Mouse (Mus musculus) spleen, adult 18-20 months (tissue): ENCODE measurements around the gene Numbl.
A peak's percentile ranks its signal among the peaks of the same experiment; 100 is the strongest.

Experiments used
- DNase-seq, 2 experiments: peaks; one replicate each; pipeline ENCODE4 v3.0.0; 2022; ENCODE audit warnings: mixed read lengths in 2 of 2

Numbl gene

DNA sequence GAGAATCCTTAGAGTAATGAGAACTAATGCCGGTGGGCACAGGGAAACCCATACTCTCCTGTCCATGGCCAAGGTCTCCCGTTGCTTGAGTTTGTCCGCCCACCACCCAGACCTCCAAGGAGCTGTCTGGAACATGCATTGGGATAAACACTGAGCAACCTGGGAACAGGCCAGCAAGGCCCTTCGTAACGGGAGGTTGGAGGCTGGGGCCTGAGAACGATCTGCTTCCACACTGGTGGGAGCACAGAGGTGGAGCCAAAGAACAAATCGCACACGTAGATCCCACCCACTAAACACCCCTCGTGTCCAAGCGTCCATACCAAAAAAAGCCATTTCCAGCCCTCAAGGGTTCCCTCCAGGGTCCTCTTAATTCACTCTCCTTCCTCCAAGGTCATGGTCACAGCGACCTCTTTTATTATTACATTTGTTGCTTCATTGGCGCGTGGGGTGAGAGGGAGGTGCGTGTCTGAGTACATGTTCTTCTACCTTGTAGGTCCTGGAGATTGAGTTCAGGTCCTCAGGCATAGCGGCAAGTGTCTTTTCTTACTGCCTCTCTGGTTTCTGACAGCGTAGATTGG, 39.9 kb downstream of the Numbl start:
- DNase-seq: no peak

DNA sequence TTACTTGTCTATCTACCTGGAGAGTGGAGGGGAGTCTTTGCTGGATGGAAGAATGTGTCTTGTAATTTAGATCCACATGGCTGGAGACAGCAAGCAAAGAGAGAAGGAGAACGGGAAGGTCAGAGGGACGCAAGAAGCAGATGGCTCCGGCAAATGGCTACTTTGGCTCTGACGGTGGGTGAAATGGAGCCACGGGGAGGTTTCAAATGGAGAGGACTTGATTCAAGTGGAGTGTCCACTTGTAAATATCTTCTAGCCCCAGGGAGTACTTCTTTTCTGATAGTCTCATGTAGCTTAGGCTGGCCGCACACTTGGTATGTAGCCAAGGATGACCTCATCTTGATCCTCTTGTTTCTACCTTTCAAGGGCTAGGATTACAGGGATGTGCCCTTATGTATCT, 40.6 kb downstream of the Numbl start:
- no peak for DNase-seq

DNA sequence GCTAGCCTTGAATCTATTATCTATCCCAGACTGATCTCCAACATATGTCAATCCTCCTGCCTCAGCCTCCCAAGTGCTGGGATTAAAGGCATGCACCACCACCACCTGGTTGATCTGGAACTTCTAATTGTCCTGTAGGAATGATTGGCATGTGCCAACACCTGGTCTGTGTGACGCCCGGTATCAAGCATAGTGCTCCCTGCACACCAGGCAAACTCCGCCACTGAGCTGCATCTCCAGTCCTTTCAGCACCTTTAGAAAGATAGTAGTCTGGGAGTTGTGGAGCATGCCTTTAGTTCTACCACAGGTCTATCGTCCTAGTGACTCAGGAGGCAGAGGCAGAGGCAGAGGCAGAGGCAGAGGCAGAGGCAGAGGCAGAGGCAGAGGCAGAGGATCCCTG, 42.1 kb downstream of the Numbl start:
- DNase-seq: no peak

DNA sequence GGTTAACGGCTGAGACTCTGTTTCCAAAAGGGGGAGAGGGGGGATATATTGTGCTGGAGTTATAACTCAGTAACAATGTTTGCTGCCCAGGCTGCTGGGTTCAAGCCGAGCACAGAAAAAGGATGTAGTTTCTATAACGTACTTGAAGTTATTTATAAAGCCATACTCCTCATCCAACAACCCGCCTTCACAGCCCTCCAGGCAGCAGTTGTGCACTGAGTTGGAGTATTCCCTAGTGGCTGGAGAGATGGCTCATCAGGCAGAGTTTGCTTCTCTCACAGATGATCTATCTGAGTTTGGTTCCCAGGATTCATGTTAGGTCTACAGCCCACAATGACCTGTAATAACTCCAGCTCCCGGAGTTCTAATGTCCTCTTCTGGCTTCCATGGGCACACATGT, 42.6 kb downstream of the Numbl start:
- no peak for DNase-seq

DNA sequence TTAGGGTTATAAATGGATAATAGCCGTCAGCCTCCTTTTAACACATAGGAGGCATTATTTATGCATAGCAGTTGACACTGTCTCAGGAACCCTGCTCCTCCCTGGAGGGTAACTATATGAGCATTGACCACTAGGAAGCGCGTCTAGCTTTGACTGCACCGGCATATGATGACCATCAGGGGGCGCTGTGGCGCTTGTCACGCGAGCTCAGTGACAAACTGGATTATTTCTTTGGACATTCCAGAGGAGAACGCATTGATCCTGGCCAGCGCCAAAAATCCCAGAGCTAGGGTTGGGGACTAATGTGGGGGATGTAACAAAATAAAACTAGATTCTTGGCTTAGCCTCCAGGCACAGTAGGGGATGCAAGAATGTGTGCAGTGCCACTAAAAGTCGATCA, 43.9 kb downstream of the Numbl start:
- peak in 1 of 2 experiments; percentile 54 for DNase-seq

DNA sequence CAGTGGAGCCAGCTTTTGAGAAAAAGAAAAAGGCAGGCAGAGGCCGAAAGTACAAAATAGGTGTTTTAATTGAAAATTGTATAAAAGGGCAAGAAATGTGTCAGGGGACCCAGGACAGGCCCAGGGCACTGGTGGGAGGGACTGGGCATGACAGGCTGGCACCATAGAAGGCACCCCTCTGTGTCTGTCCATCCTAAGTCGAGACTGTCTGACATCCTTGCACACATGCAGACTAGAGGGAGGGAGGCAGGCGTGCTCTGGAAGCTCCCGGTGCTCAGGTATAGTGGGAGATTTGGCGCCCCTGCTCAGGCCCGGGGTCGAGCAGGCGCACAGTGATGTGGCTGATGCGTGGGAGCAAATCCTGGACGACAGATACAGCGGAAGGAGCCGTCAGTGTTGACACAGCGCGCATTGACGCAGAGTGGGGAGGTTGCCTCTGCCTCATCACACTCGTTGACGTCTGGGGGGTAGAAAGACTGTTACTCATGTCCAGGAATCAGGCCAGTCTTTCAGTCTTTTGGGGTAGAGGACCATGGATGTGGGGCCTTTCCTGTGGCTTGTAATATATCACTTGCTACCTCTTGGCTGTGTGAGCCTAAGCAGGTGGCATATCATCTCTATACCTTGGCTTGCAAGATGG, 47.0 kb downstream of the Numbl start:
- DNase-seq: no peak

DNA sequence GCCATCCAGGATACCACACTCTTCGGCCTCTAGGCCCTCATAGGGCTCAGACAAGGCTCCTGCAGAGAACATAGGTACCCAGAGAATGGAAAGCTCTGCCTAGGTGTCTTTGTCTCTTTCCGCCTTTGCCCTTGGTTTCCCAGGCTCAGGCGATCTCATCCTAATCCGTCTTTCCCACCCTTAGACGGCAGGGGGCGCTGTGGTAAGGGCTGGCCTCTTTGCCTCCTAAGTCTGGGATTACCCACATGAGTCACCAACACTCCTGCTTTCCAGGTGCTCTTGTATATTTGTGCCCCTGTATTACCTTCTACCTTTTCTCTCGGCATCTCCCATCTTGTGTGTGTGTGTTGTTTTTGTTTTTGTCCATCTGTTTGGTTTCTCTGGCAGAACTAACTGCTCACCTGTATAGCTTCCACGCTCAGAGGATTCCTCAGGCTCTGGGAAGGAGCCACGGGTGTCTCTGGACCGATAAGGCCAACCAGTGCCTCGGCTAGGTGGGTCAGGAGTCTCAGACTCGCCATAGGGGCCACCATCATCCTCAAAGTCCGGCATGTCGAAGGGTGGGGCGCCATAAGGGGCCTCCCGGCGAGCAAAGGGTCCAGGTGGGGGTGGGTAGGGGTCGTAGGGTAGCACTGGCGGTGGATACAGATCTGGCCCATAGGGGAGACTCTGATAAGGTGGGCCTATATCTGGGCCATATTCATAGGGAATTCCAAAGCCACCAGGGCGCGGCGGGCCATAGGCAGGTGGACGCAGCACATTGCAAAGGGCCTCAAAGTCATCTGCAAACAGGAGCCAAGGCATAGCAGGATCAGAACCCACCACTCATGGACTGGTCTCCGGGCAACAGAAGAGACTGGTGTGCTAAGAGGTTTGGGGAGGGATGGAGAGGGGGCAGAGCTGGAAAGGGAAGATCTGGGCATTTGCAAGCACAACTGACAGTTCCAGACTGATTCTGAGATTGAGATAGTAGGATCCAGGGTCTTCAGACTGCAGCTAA, 48.2 kb downstream of the Numbl start:
- DNase-seq: no peak

DNA sequence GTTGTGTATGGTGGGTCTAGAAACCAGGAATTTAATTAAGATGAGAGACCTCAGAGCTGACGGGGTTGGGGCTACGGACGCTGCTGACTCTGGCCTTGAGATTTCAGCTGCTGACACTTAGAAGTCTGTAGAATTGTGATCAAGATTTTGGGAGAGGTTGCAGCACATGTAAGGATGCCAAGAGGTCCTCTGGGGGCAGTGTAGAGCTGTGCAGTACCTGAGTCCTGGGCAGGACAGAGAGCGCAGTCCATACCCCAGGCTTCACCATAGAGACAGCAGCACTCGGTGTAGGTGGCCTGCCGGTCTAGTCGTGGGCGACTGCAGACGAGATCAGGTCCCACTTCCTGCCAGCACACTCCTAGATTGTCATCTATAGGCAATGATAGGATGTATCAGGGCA, 49.3 kb downstream of the Numbl start:
- no peak for DNase-seq

DNA sequence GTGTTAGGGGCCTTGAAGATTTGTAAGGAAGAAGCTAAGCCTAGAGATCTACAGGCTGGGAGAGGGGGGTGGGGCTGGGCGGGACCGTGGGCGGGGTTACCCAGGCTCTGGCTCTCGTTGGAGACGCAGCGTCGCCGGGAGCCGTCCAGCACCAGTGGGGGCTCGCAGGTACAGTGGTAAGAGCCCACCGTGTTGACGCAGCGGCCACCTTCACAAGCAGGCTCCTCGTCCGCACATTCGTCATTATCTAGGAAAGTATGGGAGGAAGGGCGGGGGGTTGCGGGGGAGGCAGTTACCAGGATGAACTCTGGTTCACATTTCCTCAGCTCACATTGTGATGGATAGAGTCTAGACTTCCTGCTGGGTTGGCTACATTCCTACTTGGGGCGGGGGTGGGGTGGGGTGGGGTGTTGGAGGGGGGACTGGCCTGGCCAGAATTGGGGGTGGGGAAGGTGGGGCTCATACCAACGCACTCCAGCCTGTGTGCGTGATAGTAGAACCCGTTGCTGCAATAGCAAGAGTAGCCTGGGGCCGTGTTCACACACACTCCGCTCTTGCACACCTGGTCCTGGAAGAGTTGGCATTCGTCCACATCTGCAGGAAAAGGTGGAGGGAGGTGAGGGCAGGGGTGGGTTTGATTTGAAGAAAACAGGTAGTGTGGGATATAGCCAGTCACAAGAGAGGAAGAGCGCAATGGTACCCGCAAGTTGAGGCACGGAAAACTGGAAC, 50.8 kb downstream of the Numbl start:
- no peak for DNase-seq

DNA sequence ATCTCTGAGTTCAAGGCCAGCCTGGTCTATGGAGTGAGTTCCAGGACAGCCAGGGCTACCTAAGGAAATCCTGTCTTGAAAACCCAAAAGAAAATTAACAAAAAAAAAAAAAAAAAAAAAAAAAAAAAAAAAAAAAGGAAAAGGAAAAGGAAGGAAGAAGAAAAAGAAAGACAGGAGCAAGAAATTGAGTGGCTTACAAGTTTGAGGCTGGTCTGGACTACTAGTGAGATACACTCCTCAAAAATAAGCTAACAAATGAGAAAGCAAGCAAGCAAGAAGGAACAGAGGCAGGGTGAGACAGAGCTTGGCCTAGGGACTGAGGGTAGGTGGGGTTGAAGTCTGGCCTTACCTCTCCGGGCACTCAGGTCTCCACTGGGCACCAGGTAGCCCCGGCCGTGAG, 51.6 kb downstream of the Numbl start:
- DNase-seq: no peak

DNA sequence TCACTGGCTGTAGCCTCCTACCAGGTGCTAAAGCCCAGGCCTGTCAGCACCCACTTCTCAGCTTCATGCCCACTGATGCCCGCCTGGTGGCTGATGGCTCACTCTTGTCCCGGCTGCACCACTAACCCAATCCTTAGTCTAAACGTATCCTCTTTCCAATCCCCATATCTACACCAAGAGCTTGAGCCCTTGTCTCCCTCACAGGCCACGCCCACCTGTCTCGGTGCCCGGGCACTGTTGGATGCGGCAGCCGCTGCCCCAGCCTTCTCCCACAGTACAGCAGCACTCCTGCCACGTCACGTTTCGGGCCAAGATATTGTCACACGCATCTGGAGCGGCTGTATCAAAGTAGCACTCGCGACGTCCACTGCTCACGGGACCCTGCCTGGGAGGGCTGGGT, 52.1 kb downstream of the Numbl start:
- no peak for DNase-seq

DNA sequence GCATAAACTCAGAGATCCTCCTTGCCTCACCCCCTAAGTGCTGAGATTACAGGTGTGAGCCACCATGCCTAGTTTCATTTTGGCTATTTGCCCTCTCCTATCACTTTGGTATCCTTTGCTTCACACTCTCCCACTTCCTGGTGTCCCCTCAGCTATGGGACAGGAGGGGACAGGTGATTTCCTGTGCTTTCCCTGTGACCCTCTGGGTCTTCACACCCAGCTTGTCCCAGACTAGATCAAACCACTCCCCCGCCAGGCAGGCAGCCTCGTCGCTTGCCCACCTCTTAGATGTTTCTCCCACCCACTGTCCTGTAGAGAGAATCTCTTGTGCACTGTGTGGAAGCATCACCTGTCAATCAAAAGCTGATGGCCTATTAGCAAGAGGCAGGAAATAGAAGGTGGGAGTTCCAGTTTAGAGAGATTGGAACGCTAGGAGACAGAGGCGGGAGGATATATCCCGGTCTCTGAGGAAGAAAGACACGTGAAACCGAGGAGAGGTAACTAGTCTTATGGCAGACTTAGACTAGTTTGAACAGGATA, 52.8 kb downstream of the Numbl start:
- no peak for DNase-seq

DNA sequence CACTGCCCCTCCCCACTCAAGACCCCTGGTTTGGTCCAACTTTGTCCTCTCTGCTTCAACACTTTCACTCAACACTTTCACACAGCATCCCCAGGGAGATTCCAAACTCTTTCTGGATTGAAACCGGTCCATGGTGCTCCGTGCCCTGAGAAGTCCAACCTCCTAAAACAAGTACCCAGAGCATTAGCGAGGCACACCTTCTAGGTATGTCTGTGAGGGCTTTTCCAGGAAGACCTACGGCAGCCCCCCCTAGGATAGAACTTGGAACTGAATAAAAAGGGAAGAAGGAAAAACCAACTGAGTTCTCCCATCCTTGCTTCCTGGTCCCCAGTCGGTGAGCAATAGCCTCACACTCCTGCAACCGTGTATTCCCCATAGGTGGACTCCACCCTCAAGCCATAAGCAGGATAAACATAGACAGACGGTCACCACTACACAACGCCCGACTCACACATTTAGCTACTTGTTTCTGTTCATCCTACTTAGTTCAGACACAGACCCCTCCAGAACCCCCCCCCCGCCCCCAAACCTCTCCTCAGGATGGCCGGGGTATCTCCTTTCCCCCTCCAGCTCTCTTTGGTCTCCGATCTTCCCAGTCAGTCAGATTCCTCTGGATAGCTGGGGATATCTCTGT, 53.5 kb downstream of the Numbl start:
- no peak for DNase-seq

DNA sequence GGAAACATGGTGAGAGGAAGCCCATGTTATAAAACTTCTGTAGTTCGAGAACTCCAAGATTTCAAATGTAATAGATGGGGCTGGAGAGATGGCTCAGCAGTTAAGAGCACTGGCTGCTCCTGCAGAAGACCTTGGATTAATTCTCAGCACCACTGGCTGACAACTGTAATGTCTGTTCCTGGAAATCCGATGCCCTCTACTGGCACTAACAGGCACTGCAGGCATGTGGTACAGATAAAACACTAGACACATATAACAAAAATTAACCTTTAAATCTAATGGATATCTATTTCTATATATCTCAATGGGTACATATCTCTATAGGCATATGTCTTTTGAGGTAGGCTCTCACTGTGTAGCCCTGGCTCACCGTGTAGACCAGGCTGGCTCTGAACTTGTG, 56.2 kb downstream of the Numbl start:
- DNase-seq: no peak

DNA sequence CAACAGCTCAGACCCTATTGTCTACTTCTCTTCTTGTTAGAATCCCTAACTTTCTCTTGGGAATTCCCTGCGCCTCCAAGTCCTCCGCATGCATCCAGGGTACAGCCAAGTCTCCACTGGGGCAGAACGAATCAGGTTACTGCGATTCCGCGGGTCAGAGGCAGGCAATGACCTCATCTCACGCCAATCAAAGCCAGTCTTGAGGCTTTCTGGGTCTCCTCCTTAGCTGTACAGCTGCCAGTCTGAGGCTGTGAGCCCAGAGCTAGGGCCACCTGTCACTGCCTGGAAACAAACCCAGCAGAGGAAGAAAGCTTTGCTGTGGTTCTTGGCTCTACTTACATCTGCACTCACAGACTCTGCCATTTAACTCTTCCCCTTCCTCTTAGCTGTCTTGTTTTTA, 57.7 kb downstream of the Numbl start:
- DNase-seq: no peak

DNA sequence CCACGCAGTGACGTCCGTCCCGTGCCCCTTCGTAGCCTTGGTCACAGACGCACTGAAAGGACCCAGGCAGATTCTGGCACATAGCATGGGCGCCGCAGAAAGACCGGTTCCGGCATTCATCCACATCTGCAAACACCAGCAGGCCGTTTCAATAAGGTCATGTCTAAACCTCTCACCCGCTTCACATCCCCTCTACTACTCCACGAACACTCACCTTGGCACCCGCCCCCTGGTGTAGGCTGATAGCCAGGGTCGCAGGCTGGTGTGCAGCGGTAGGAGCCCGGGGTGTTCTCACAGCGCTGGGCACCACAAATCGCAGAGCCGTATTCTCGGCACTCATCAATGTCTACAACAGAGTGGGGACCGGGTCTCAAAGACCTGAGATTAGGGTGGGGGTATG, 61.2 kb downstream of the Numbl start:
- no peak for DNase-seq

DNA sequence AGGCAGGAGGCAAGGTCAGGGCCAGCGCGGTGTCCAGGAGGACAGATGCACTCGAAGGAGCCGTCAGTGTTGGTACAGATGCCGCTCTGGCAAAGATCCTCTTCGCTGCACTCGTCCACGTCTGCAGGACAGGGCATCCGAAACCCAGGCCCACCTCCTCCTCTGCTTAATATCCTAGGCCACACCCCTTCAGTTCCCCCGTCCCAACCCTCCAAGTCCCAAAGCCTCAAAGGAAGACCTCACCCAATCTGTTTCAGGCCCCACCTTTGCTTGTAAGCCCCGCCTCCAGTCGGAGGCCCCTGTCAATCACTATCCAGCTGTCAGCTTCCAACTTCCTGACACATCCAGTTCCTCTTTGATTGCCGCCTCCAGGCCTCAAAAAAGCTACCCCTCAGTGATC, 64.1 kb downstream of the Numbl start:
- DNase-seq: no peak

DNA sequence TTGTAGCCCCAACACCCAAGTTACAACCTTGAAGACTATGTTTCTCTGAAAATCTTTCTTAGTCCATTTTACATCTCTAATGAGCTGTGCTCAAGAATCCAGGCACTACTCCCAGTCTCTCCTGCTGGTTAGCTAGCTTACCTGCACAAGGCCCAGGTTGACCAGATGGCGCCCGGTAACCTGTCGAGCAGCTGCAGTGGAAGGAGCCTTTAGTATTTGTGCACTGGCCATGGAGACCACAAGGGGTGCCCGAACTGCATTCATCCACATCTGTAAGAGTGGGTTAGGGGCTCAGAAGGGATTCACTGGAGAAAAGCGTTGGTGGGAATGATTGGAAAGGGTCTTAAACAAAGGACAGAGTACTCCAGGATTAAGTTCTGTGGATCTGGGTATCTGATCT, 64.8 kb downstream of the Numbl start:
- DNase-seq: no peak

DNA sequence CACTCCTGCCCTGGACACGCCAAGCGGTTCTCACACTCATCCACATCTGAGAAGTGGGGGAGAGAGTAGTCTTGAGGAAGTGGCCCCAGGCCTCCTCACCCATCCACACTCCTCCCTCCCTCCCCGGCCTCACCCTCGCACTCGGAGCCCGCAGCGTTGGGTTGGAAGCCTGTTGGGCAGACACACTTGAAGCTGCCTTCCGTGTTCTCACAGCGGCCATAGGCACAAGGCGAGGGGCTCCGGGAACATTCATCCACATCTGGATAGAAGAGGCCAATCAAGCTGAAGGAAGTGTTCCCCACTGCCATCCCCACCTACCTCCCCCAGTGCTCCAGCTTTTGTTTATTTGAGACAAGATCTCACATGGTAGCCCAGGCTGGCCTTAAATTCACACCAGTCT, 65.9 kb downstream of the Numbl start:
- no peak for DNase-seq

DNA sequence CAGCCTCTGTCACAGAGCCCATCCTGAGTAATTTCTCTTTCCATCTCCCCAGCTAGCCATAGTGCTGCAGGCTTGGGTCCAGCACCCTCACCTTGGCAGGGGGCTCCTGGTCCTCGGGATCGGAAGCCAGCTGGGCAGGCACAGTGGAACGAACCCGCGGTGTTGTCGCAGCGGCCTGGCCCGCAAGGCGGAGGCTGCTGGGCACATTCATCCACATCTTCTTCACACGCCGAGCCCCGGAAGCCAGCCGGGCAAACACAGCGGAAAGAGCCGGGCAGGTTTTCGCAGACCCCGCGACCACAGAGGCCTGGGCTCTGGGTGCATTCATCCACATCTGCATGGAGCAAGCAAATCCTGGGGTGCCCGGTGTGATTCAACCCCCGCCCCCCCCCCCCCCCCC, 66.7 kb downstream of the Numbl start:
- DNase-seq: no peak

DNA sequence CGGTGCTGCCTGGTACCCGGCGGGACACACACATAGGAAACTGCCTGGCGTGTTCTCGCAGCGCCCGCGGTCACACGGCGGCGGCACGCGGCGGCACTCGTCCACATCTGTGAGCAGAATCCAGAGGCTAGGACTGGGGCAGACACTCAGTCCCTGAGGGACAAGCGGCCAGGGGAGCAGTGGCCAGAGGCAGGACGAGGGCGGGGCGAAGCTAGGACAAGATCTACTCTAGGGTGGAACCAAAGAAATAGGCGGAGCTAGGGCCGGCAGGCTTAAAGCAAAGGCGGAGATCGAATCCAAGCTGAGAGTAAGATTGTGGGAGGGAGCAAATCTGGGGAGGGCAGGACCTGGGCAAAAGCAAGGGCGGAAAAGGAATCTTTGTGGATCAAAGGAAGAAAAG, 67.5 kb downstream of the Numbl start:
- no peak for DNase-seq

DNA sequence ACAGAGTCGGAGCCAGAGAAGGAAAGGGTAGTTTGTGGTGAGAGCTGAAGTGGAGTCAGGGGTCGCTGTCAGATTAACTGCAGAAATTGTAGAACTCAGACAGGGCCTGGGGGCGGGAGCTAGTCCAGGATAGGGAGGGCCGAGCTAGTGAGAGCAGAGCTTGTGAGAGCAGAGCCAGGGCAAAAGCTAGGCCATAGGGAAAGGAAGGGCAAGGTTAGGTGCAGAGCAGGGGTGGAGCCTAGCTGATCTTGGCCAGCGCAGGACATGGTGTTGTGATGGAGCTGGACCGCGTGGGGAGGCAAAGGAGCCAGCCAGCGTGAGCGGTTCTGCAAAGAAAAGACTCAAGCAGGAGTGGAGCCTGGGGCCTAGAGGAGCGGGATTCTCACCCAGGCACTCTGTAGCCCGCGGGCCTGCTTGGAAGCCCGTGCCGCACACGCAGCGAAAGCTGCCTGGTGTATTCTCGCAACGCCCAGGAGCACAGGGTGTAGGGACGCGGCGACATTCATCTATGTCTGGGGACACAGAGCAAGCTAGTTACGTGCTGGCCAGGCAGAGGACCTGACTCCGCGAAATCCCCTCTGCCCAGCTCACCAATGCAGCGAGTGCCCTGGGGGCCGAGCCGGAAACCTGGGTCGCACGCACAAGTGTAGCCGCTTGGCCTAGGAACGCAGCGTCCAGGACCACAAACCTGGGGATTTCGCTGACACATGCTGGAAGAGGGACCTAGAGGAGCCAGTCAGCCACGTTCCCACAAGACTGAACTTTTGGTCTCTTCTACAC, 68.1 kb downstream of the Numbl start:
- no peak for DNase-seq
